Mouse (Mus musculus) liver, embryonic 14.5 days (tissue): Measurements from ENCODE around the gene Per3. TPM values are rescaled to one million over a fixed set of nuclear protein-coding genes. Genes with fewer than 3 reads are reported as not detected.
A peak's percentile ranks its signal among the peaks of the same experiment; 100 is the strongest.

Experiments used
- ATAC-seq: fragments of 200-750 bp; cut with Nextera tagmentation; 2 replicates; pipeline ENCODE4 v1.8.0; 2017; ENCODE audit warnings: moderate number of reproducible peaks, mild to moderate bottlenecking, moderate library complexity; ENCODE audit not compliant: insufficient read depth
- DNase-seq, 3 experiments: peaks; one replicate each; pipeline ENCODE4 v3.0.0-alpha.2; 2012 to 2013; ENCODE audit warnings: low read depth in 3 of 3, low spot score in 3 of 3
- H3K27ac ChIP-seq: fragments of 300-500 bp; sonication (generic); 2 replicates; pipeline ENCODE4 v1.5.1; 2014; ENCODE audit warnings: moderate library complexity, mild to moderate bottlenecking, control low read depth, inconsistent platforms
- H3K27me3 ChIP-seq: fragments of 300-500 bp; sonication (generic); 2 replicates; pipeline ENCODE4 v1.6.1; 2014; ENCODE audit warnings: mild to moderate bottlenecking, low read length, moderate library complexity; ENCODE audit not compliant: control insufficient read depth, insufficient read depth
- H3K36me3 ChIP-seq: fragments of 300-500 bp; sonication (generic); replicated peaks from 2 replicates; pipeline ENCODE4 v1.6.1; 2014; ENCODE audit warnings: low read depth; ENCODE audit not compliant: control insufficient read depth, insufficient read depth
- H3K4me1 ChIP-seq, 2 experiments: fragments of 200-500 bp in 1 of 2; fragments of 300-500 bp in 1 of 2; sonication (generic) in 1 of 2; replicated peaks; 2 replicates each; pipeline ENCODE4 v1.6.1; 2012 to 2014; ENCODE audit warnings: antibody characterized with exemption in 1 of 2, inconsistent platforms in 1 of 2, low read length in 1 of 2; ENCODE audit not compliant: control insufficient read depth in 2 of 2, insufficient read depth in 2 of 2
- H3K4me2 ChIP-seq: fragments of 300-500 bp; sonication (generic); 2 replicates; pipeline ENCODE4 v1.6.1; 2014; ENCODE audit warnings: low read depth, mild to moderate bottlenecking, control low read depth, moderate library complexity
- H3K4me3 ChIP-seq, 2 experiments: fragments of 200-500 bp in 1 of 2; fragments of 300-500 bp in 1 of 2; sonication (generic) in 1 of 2; 2 replicates each; pipeline ENCODE4 v1.5.1; 2012 to 2014; ENCODE audit warnings: low read depth in 2 of 2, low read length in 2 of 2, mild to moderate bottlenecking in 2 of 2, control low read depth in 1 of 2, inconsistent platforms in 1 of 2, moderate library complexity in 1 of 2; ENCODE audit not compliant: insufficient read depth in 1 of 2
- H3K9ac ChIP-seq: fragments of 300-500 bp; sonication (generic); replicated peaks from 2 replicates; pipeline ENCODE4 v1.6.1; 2014; ENCODE audit warnings: mild to moderate bottlenecking, control low read depth, moderate library complexity
- H3K9me3 ChIP-seq: fragments of 300-500 bp; sonication (generic); 2 replicates; pipeline ENCODE4 v1.6.1; 2016; ENCODE audit warnings: low read length, mixed read lengths; ENCODE audit not compliant: control insufficient read depth
- CTCF ChIP-seq: IDR thresholded peaks from 2 replicates; pipeline ENCODE4 v1.5.1; 2016; ENCODE audit warnings: antibody characterized with exemption, low read depth, control low read depth
- EP300 ChIP-seq: IDR thresholded peaks from 2 replicates; pipeline ENCODE4 v1.6.1; 2016; ENCODE audit warnings: antibody characterized with exemption, low read depth
- WGBS: fragments of 180-500 bp; shearing (Covaris S2); extraction: QIAGEN DNeasy Blood & Tissue Kit; methylation state at CpG from one replicate; pipeline ENCODE4 v1.1.7; 2014; ENCODE audit not compliant: insufficient replicate concordance; 5-methylcytosine and 5-hydroxymethylcytosine counted together
- polyA plus RNA-seq, 2 experiments: library from polyadenylated mRNA; depleted of rRNA in 1 of 2; stranded (reverse) in 1 of 2; unstranded in 1 of 2; fragments of >200 nt; fragmentation: Nextera tagmentation in 1 of 2; extraction: Ambion mirVana in 1 of 2; gene quantifications; 2 replicates each; pipeline versions ENCODE4 v1.2.1 to v1.2.3; 2012 to 2014

The Per3 gene
- polyA plus RNA-seq, 2 experiments: 2.2 to 2.9 TPM

DNA sequence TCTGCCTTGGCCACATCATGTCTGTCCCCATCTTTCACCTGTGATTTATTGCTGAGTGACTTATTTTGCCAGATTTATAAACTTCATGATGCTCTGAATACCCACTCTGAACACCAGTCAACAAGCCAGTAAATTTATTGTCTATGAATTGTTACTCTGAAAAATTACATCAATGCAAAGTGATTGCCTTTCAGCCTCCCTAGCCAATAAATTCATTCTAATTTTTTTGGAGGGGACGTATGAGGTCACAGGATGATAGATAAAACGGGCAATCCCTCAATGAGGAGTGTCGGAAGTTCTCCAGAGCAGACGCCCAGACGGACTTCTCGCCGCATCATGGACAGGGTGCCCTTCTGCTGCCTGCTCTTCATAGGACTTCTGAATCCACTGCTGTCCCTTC, 47.7 kb downstream of the Per3 start, which contains the start of gene Uts2:
Gene Uts2, plus strand, starts transcription at position 301 of the 400 bp plus-strand sequence.
- 65% methylated on average over 7 of the region's 7 CpGs for WGBS
- no peak within 1 kb of the TSS for H3K4me3 ChIP-seq
- ATAC-seq (no peak), DNase-seq (no peak)
- no peaks in the 10 kb centered on the region for H3K36me3 ChIP-seq
- TF ChIP-seq EP300: no peak
- H3K27me3 ChIP-seq: no peaks in the 10 kb centered on the region
- H3K4me2 ChIP-seq: no peak within 1 kb of the TSS
- H3K9ac ChIP-seq: no peak within 1 kb of the TSS
- H3K27ac ChIP-seq: no peak within 1 kb of the TSS
- no peaks in the 10 kb centered on the region for H3K4me1 ChIP-seq
- H3K9me3 ChIP-seq: no peaks in the 10 kb centered on the region

DNA sequence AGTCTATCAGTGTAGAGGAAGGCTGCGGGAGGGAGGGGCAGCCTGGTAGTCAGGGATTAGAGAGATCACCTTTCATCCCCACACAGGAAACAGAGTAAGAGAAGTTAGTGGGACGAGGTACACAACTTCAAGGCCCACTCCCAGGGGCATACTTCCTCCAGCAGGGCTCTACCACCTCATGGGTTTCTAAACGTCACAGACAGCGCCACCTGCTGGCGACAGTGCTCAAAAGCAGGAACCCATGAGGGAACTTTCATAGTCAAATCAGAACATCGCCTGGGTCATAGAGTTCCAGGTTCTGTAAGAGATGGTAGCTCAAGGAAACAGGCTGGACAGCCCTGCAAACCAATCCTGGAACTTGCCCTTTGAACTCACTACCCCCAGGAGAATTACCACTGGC, 54.3 kb downstream of the Per3 start:
- Histone ChIP-seq H3K9me3 (no peaks in the 10 kb centered on the region; the same call in 1 of the 2 replicates), H3K27me3 (no peaks in the 10 kb centered on the region), H3K36me3 (no peaks in the 10 kb centered on the region), H3K4me3 (no peak overlapping the region), H3K27ac (no peak overlapping the region), H3K4me2 (no peak overlapping the region), H3K4me1 (no peaks in the 10 kb centered on the region), H3K9ac (no peak overlapping the region)
- WGBS: 40% methylated on average over 6 of the region's 6 CpGs
- ATAC-seq (no peak), DNase-seq (no peak)
- no peak for TF ChIP-seq EP300
- peak; percentile 64 for TF ChIP-seq CTCF

DNA sequence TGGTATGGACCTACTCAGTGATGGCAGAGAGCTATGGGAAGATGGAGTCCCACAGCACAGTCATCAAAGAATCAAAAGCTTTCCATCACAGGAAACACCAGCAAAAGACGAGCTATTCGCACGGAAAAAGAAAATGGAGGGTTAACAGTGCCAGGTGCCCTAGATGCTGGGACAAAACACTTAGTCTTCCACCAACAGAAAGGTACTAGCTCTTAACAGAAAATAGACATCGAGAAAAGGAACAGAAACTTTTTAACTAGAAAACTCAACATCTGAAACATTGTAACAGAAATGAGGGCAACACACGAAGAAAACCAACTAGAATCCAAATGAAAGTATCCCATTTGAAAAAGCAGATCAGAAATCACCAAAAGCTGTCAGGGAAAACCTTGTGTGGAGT, 64.3 kb downstream of the Per3 start:
- 62% methylated on average over 5 of the region's 5 CpGs for WGBS
- Histone ChIP-seq H3K27me3 (no peaks in the 10 kb centered on the region), H3K4me1 (no peaks in the 10 kb centered on the region), H3K36me3 (no peaks in the 10 kb centered on the region), H3K4me2 (no peak overlapping the region), H3K9ac (no peak overlapping the region), H3K27ac (no peak overlapping the region), H3K4me3 (no peak overlapping the region), H3K9me3 (no peaks in the 10 kb centered on the region)
- ATAC-seq (no peak), DNase-seq (no peak)
- TF ChIP-seq CTCF (no peak), EP300 (no peak)

DNA sequence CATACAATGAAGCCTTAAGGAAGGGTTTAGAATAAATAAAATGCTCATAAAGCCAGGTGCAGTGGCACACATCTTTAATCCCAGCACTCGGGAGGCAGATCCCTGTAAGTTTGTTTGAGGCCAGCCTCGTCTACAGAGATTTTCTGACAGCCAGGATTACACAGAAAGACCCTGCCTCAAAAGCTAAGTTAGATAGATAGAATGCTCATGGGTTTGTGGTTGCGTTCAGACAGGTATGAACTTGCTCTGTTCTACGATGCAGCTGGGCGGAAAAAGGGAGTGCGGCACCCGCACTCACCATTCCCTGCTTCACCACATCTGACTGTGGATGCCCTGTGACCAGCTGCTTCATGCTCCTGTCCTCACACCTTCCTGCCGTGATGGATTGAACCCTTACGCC, 65.0 kb downstream of the Per3 start:
- no peak overlapping the region for H3K4me3 ChIP-seq
- no peaks in the 10 kb centered on the region for H3K36me3 ChIP-seq
- no peak overlapping the region for H3K27ac ChIP-seq
- no peak for DNase-seq
- H3K4me1 ChIP-seq: no peaks in the 10 kb centered on the region
- WGBS: 75% methylated on average over 9 of the region's 9 CpGs
- H3K4me2 ChIP-seq: no peak overlapping the region
- no peak overlapping the region for H3K9ac ChIP-seq
- H3K9me3 ChIP-seq: no peaks in the 10 kb centered on the region
- no peak for ATAC-seq
- no peak for TF ChIP-seq EP300
- H3K27me3 ChIP-seq: no peaks in the 10 kb centered on the region

DNA sequence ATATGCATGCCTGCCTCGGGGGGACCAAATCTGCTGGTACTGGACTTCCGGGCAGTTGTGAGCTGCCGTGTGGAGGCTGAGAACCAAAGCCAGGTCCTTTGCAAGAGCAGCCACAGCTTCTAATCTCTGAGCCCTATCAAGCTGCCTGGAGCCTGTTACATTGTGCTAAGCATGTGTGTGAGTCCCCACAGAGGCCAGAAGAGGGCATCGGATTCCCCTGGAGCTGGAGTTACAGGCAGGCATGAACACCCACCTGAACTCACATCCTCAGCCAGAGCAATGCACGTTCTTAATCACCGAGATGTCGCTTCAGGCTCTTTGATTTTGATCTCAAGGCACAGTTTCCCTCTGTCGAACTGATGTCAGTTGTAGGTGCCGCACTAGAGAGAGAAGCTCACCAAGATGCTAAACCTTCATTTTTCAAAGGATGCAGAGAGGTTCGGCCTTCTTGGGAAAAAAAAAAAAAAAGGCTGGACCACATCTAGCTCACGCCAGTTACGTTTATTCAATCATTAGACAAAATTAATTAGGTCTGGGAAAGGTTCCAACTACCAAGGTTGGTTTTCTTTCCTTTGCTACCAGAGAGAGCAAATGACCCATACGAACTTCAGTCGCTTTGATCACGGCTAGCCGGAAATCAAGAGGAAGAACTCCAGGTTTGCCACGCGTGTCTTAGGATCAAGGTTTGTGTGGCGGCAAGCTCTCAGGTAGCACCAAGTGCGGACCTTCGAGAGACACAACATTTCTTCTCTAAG, 66.1 kb downstream of the Per3 start:
- Histone ChIP-seq H3K36me3 (no peaks in the 10 kb centered on the region), H3K9me3 (no peaks in the 10 kb centered on the region), H3K27ac (no peak overlapping the region), H3K4me2 (no peak overlapping the region), H3K27me3 (no peaks in the 10 kb centered on the region), H3K9ac (no peak overlapping the region), H3K4me3 (no peak overlapping the region), H3K4me1 (no peaks in the 10 kb centered on the region)
- DNase-seq (no peak), ATAC-seq (no peak)
- 0 out of 2 replicates have a peak, but pooled peaks have one; percentile 4 for TF ChIP-seq CTCF
- TF ChIP-seq EP300: no peak
- 74% methylated on average over 21 of the region's 21 CpGs for WGBS
